Mouse (Mus musculus): ENCODE measurements around the gene Ttc9c.
"Not testable (repeated sequence)": the region's sequence is repeated elsewhere in the genome, so short reads cannot be mapped to it uniquely, and the experiment has no call there.

The Ttc9c gene

DNA sequence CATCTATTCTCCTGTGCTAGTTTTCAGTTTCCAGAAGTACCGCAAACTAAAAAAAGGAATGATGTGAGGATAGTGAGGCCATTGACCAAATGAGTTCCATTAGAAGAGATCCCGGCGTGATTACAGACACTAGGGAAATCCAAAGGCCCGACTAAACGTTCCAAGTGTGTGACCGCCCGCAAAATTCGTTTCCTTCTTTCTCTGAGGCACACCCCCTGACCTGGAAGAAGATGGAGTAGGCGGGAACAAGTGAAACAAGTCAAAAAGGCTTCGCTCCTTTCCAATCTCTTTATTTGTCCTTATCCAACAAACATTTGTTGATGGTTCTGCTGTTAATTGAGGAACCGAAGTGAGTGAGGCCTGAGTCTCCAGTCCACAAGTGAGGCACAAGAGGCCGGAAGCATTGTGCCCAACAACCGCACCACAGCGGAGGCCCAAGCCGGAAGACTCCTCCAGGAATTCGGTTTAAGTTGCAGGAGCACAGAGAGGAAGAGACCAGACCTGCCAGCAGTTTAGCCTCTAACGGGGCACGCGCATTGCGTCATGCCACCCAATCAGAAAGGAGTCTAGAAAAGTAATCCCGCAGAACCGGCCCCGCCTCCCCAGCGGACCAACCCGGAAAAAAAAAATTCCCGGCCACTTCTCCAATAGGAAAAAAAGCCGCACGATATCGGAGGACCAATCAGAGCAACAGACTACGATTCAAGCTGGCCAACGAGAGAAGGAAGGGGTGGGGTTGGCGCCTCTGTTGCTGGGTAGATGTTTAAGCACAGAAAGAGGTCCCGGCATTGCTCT lies at the start of gene Ttc9c:
Gene Ttc9c (minus strand): TSS at position 533 of the 795 bp plus-strand sequence.
- peak; percentile 98 to 99 for DNase-seq (ENCODE audit: low spot score in 2 of 2)

DNA sequence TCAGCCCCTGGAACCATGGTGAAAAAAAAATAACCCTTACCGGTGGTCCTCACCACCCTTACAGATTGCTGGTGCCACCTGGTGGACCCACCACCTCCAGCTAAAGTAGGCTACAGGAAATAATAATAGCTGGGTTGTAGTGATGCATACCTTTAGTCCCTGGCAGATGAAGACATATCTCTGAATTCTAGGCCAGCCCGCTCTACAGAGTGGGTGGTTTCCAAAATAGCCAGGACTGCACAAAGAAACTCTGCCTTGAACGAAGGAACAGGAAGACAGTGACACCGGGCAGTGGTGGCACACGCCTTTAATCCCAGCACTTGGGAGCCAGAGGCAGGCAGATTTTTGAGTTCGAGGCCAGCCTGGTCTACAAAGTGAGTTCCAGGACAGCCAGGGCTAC lies 45.1 kb upstream of the Ttc9c start:
- no peak for DNase-seq (ENCODE audit: low spot score in 2 of 2)

DNA sequence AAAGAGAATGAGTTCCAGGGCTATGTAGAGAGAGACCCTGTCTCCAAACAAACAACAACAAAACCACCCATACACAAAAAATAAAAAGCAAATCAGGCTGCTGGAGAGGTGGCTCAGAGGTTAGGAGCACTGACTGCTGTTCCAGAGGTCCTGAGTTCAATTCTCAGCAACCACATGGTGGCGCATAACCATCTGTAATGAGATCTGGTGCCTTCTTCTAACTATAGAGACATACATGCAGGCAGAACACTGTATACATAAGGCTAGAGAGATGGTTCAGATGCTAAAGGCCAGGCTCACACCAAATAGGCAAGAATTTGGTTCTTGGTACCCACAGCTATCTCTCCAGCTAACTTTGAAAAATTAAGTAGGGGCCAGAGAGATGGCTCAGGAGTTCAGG lies 39.9 kb upstream of the Ttc9c start:
- no peak for DNase-seq (ENCODE audit: low spot score in 2 of 2)

DNA sequence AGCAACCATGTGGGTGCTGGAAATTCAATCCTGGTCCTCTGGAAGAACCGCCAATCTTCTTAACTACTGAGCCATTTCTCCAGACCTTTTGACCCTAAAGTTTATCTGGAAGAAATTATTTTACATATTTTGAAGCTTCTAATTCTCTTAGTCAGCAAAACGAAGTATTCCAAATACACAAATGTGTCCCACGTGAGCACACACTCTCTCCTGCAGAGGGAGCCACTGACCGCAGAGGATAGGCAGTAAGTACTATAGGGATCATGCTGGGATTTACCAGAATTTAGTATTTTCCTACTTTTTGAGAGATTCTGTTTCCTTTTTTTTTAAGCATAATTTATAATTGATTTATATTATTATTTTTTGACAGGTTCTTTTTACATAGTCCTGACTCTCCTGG lies 38.6 kb upstream of the Ttc9c start:
- DNase-seq (ENCODE audit: low spot score in 2 of 2), result no peak

DNA sequence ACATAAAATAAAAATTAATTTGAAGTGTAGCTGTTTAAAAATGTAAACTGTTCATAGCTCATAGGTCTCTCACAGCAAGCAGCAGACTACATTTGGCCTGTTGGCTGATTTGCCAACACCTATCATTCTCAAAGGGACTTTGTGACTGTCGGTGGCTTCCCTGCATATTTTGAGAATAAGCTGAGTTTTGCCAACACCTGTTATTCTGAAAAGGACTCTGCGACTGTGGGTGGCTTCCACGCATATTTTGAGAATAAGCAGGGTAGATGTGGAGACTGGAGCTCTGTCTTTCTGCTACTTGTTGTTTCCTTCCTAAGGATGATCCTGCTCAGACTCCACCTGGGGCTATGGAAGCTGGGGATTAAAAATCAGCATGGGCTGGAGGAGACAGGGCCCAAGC lies 34.0 kb upstream of the Ttc9c start:
- no peak for DNase-seq (ENCODE audit: low spot score in 2 of 2)

DNA sequence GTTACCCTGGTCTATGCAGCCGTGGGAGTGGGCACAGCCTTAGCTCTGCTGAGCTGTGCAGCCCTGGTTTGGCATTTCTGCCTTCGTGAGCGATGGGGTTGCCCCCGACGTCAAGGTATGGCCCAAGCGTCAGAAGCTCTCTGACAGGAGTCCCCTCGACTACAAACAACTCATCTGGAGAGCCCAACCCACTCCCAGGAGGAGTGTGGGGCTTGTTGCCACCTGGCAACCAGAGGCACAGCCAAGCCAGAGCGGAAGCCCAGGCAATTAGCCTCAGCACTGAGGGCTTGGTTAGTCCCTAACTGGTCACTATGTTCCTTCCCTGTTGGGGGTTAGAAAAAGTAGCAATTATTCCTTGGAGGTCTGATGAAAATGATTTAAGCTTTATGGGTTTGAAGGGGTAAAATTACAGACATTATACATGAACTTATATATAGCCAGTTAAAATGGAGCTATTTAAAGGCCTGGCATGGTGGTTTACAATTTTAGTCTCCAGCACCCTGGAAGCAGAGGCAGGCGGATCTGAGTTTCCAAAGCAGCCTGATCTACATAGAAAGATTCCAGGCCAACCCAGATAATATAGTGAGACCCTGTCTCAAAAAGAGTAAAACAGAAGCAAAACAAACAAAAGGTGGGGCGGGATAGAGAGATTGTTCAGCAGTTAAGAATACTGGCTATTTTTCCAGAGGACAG lies 33.2 kb upstream of the Ttc9c start:
- peak in 1 of 2 experiments; percentile 33 for DNase-seq (ENCODE audit: low spot score in 2 of 2)

DNA sequence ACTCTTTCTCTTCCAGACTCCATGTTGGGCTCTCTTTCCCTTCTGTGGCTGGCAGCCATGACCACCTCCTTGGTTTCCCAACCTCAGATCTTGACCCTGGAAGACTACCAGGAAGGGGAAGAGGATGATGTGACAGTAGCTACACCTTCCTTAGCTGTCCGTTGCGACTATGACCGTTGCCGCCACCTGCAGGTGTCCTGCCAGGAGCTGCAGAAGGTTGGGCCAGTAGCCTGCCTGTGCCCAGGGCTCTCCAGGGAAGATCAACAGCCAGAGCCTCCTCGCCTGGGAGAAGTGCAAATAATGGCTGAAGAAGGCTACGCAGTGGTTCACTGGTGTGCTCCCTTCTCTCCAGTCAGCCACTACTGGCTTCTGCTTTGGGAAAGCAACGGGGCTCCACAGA lies 32.5 kb upstream of the Ttc9c start:
- no peak for DNase-seq (ENCODE audit: low spot score in 2 of 2)

DNA sequence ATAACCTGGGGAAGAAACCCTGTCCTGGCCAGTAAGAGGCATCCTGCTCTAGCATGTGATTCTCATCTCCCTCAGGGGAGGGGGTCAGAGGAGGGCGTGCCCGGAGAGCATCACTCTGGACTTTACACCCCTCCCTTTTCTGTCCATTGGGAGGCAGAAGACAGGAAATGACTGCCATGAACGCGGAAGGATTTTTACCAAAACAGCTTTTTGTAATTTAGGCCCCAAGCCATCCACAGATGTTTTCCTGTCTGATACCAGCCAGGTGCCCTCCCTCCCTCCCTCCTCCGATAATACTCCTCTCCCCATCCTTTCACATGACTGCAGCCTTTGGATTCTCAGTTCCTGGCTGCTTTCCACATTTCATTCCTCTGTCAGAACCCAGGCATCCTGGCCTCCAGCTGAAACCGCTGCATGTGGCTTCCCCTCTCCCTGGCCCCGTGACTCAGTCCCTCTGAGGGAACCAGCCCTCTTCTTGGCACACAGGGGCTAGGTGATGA lies 31.3 kb upstream of the Ttc9c start, which contains the start of gene Lrrn4cl:
Gene Lrrn4cl (plus strand): TSS at position 367 of the 500 bp plus-strand sequence.
- peak; percentile 68 to 76 for DNase-seq (ENCODE audit: low spot score in 2 of 2)

DNA sequence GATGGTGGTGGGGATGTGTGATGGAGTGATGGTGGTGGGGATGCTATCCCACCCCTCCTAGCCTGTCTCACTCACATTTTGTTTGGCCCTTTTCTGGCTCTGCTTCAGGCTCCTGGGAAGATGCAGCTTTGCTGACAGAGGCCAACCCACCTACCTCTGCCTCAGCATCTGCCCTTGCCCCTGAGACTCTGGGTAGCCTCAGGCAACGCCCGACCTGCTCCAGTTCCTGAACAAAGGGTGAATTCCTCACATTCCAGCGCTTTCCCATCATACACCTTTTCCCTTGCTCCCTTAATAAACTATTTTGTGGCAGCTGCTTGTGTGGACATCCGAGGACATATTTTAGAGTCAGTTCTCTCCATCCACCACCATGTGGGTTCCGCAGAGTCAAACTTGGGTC lies 29.2 kb upstream of the Ttc9c start:
- no peak for DNase-seq (ENCODE audit: low spot score in 2 of 2)

DNA sequence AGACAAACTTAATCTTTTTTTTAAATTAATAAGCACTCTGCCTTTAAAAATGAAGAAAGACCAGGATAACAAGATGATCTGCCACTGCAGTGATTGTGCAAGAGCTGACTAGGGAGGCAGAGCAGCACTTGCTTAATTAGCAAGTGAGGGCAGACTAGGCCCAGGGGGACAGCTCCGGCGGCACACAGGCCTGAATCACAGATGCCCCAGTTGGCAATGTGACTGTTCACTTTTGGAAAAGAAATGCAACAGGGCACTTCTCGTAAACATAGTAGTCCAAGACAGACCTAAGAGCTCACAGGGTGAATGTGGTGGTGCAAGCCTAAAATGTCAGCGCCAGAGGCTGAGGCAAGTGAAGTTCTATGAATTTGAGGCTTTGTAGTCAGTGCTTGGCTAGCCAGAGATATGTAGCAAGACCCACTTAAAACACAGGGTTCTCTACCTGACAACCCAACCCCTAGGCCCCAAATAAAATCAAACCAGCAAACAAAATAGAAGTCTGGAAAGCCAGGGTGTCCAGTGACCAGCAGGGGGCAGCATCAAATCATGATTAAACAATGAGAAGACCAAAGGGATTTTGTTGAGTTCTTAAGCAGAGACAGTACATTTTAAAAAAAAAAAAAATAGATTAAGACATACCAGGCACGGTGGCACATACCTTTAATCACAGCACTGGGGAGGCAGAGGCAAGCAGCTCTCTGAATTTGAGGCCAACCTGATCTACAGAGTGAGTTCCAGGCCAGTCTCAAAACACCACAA lies 25.4 kb upstream of the Ttc9c start:
- peak in 1 of 2 experiments; percentile 70 for DNase-seq (ENCODE audit: low spot score in 2 of 2)

DNA sequence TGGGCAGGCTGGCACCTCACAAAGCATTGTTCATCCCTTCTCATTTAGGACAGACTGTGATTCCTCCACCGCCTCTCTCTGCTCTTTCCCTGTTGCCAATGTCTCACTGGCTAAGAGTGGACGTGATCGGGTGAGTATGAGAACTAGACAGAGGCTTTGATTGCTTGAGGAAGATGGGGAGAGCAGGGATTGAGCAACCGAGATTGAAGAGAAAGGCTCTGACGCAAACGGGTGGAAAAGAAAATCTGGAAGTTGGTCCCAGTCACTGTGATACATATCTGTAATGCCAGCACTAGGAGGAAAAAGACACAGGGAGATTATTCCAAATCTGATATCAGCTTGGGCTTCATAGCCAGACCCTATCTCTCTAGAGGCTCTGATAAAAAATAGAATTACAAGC lies 23.8 kb upstream of the Ttc9c start:
- DNase-seq (ENCODE audit: low spot score in 2 of 2), result no peak

DNA sequence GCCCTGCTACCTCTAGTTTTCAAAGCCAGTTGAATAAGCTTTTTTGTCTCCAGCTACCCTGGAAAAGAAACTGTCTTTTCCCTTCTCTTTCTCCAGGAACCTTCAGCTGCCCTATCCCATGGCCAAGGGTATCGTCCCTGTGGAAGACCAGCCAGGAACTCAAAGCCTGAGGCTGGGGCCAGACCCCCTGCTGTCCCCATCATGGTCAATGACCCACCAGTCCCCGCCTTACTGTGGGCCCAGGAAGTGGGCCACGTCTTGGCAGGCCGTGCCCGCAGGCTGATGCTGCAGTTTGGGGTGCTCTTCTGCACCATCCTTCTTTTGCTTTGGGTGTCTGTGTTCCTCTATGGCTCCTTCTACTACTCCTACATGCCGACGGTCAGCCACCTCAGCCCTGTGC lies 21.9 kb upstream of the Ttc9c start:
- no peak for DNase-seq (ENCODE audit: low spot score in 2 of 2)

DNA sequence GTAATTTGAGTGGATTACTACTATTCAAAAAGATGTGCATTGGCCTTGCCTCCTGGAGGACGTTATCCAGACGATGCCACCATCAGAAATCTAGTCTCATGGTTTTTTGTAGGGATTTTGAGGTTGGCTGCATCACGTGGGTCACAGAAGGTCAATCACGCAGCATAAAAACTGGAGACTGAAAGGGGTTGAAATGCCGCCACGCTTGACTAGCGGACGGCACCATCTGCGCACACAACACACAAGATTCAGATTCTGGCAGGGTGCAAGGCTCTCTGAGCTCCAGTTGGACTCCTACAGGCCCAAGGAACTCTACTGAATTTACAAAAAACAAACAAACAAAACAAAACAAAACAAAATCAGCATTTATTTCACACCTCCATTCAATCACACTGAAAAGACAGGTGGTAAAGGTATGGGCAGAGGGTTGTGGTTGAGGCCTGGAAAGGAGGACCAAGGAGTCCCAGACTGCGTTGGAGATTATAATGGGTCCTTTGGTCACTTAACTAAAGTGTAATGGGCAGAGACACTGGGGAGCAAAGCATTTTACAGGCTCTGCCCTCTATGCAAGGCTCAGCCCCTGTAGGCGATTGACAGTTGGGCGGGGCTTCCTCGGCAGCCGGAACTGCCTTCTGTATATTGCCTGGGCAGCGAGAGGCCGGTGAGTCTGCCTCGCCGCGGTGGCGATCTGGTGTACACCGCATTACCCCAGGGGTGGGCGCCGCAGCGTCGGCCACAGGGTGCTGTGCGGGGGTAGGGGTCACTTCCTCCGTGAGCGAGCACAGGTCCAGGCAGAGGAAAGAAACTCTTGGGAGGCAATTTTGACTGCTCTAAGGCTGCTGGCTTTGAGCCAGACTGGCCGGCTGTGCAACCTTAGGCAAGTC lies 21.0 kb upstream of the Ttc9c start:
- DNase-seq (ENCODE audit: low spot score in 2 of 2), result peak; percentile 74 to 79

DNA sequence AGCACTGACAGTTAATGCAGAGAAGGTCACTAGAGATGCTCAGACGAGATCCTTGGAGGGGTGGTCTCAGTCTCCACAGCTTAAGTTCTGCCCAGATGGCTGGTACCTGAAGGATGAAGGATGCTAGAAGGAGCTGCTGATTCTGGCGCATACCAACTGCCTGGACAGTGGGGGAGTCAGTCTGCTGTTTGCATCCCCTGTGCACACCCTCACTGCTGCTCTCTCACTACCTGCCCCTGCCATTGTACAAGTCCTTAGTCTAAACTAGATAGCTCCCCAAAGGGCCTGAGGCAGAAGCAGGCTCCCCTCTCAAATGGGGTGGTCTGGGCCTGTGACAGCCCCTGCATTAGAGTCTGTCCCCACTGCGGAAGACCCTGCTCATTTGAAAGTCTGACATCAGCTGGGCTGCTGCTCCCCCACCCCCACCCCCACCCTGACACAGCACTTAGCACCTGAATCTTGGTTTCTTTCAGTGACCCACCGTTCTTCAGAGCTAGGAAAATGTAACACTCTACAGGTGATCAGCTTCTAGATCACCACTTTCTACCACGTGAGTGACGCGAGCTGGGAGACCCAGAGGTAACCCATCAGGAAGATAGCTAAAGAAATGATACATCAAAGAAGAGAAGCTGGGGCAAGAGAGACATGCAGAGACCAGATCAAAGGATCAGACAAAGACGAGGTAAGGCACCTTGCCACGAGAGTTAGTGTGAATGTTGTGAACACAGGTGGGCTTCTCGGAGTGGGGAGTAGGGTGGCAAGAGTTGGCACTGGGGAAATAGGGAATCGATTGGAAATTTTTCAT lies 20.2 kb upstream of the Ttc9c start, which contains the start of gene Gng3:
Gene Gng3 (minus strand): TSS at position 92 of the 805 bp plus-strand sequence.
- no peak for DNase-seq (ENCODE audit: low spot score in 2 of 2)

DNA sequence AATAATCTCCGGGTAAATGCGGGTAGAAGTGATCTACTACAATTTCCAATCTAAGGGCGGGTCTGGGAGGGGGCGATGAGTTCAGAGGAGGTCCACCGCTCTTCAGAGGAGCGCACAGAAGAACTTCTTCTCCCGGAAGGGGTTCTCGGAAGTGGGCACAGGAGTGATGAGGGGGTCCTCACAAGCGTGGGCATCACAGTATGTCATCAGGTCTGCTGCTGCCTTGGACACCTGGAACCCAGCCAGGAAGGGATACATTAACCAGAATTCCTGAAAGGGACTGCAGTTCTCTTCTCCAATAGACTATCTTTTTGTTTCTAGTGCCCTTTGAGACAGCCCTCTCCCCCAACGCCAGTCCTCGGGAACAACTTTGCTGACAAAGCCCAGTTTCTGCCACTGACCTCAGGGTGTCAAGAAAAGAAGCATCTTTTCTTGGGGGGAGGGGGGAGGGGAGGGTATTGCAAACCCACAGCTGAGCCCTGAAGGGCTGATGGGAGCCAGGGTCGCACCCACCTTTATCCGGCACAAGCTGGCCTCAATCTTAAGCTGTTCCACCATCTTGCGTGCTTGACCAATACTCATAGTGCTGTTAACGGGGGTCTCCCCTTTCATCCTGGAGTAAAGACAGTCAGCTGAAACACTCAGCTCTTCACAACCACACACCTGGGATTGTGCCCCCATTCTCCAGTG lies 19.1 kb upstream of the Ttc9c start:
- no peak for DNase-seq (ENCODE audit: low spot score in 2 of 2)

DNA sequence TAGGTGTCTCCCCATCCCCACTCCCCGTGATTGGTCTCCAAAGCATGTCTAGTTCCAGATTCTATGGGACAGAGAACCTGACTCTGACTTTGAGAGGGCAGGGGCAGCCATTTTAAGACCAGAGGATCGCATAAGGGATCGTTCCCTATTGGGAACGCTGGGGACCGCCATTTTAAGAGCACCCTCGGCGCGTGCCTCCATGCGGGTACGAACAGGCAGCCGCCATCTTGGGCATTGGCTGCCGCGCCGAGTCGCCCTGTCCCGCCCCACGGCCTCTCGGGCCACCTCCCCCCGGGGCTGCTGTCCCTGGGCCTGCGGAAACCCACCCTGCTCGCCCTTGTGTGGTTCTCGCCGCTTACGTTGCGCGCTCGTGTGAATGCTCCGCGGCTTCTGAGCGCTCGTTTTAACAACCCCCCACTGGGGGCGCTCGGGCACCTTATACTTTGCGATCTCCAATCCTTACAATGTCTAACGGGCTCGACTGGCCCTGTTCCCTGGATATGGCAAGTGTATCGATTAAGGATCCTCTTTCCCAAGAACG lies 18.2 kb upstream of the Ttc9c start, which contains the start of gene Bscl2:
Gene Bscl2 (plus strand): TSS at position 217 of the 541 bp plus-strand sequence.
- DNase-seq (ENCODE audit: low spot score in 2 of 2), result peak; percentile 83 to 86

DNA sequence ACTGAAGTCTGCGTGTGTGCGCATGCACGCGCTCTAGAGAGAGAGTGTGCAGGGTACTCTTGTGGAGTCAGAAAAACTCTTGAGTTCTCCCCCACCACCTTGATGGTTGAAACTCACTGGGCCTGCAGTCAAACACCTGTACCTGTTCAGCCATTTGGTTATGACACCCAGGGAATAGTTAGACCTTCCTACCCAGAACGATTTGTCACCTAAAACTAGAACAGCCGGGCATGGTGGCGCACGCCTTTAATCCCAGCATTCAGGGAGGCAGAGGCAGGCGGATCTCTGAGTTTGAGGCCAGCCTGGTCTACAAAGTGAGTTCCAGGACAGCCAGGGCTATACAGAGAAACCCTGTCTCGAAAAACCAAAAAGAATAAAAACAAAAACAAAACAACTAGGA lies 17.2 kb upstream of the Ttc9c start:
- not testable (repeated sequence) for DNase-seq (ENCODE audit: low spot score in 2 of 2)

DNA sequence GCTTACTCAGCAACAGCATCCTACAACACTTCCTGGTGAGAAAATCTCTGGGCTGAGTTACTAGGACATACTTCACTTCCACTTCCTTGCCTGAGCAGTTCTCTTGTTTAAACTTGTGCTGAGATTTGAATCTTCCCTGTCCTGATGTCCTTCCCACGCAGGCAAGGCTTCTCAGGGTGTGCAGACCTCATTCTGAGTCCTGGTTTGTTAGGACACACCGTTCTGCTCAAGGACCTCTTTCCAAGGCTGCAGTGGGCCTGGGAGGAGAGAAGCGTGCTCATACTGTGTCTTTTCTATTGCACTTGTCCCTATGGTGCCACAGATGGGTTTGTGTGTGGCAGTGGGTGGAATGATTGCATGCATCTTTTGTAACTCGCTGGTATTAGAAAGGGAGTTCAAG lies 13.8 kb upstream of the Ttc9c start:
- DNase-seq (ENCODE audit: low spot score in 2 of 2), result no peak

DNA sequence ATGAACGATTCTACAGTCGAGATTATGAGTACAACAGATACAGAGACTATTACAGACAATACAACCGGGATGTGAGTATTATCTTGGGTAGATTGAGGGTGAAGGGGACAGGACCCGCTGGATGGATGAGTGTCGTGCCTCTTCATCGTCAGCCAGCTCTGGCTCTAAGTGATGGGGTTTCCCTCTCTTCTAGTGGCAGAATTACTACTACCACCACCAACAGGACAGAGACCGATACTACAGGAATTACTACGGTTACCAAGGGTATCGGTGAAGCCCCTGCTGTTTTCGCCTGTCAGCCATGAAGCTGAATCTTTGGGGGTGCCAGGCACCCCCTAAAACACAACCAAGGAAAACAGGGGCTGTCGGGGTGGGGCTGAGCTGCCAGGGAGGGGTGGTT lies 12.1 kb upstream of the Ttc9c start:
- no peak for DNase-seq (ENCODE audit: low spot score in 2 of 2)

All from heart, adult 9 months (tissue).